Mouse (Mus musculus): ENCODE data around the gene Zfp626. TPM values are rescaled to one million over a fixed set of nuclear protein-coding genes. Genes with fewer than 3 reads are reported as not detected.
"Not testable (repeated sequence)": the region's sequence is repeated elsewhere in the genome, so short reads cannot be mapped to it uniquely, and the experiment has no call there.

Zfp626 gene
- polyA plus RNA-seq (2012; rRNA removed): 2.9 and 3.7 TPM in 2 replicates

GRCm38 (mm10) chr7:27806896-27807295 is at the start of gene Zfp626:
Gene Zfp626, plus strand, starts transcription at chr7:27807196.
- not testable (repeated sequence) for DNase-seq (ENCODE audit: low read depth)

- TF ChIP-seq POLR2A (IDR thresholded peaks at IDR 0.05; ENCODE audit: borderline replicate concordance, extremely low read depth, insufficient read depth, insufficient read length, poor library complexity, severe bottlenecking): no peak
- TF ChIP-seq CTCF (IDR thresholded peaks at IDR 0.05; ENCODE audit: borderline replicate concordance, extremely low read depth, insufficient read depth, insufficient read length): no peak
- DNase-seq (ENCODE audit: low read depth): peak; percentile 14
Measured at GRCm38 (mm10) chr7:27765176-27765886, 41.7 kb upstream of the Zfp626 start.

- TF ChIP-seq CTCF (IDR thresholded peaks at IDR 0.05; ENCODE audit: borderline replicate concordance, extremely low read depth, insufficient read depth, insufficient read length): no peak
- TF ChIP-seq POLR2A (IDR thresholded peaks at IDR 0.05; ENCODE audit: borderline replicate concordance, extremely low read depth, insufficient read depth, insufficient read length, poor library complexity, severe bottlenecking): no peak
- DNase-seq (ENCODE audit: low read depth): no peak
Measured at GRCm38 (mm10) chr7:27789306-27789705, 17.7 kb upstream of the Zfp626 start.

GRCm38 (mm10) chr7:27793865-27794264 is 13.1 kb upstream of the Zfp626 start:
- not testable (repeated sequence) for DNase-seq (ENCODE audit: low read depth)

GRCm38 (mm10) chr7:27794566-27794965 is 12.4 kb upstream of the Zfp626 start:
- TF ChIP-seq CTCF (IDR thresholded peaks at IDR 0.05; ENCODE audit: borderline replicate concordance, extremely low read depth, insufficient read depth, insufficient read length) (no peak), POLR2A (IDR thresholded peaks at IDR 0.05; ENCODE audit: borderline replicate concordance, extremely low read depth, insufficient read depth, insufficient read length, poor library complexity, severe bottlenecking) (no peak)
- DNase-seq (ENCODE audit: low read depth): peak; percentile 55

- DNase-seq (ENCODE audit: low read depth): peak; percentile 83
- TF ChIP-seq CTCF (IDR thresholded peaks at IDR 0.05; ENCODE audit: borderline replicate concordance, extremely low read depth, insufficient read depth, insufficient read length) (peak; percentile 20; the same call in 1 of the 2 replicates), POLR2A (IDR thresholded peaks at IDR 0.05; ENCODE audit: borderline replicate concordance, extremely low read depth, insufficient read depth, insufficient read length, poor library complexity, severe bottlenecking) (no peak)
Measured at GRCm38 (mm10) chr7:27797906-27798811, 8.8 kb upstream of the Zfp626 start.

- TF ChIP-seq POLR2A (IDR thresholded peaks at IDR 0.05; ENCODE audit: borderline replicate concordance, extremely low read depth, insufficient read depth, insufficient read length, poor library complexity, severe bottlenecking): no peak
- TF ChIP-seq CTCF (IDR thresholded peaks at IDR 0.05; ENCODE audit: borderline replicate concordance, extremely low read depth, insufficient read depth, insufficient read length): no peak; the same call in 1 of the 2 replicates
- peak; percentile 57 for DNase-seq (ENCODE audit: low read depth)
Measured at GRCm38 (mm10) chr7:27801137-27801536, 5.9 kb upstream of the Zfp626 start.

- no peak for TF ChIP-seq CTCF (IDR thresholded peaks at IDR 0.05; ENCODE audit: borderline replicate concordance, extremely low read depth, insufficient read depth, insufficient read length)
- no peak for TF ChIP-seq POLR2A (IDR thresholded peaks at IDR 0.05; ENCODE audit: borderline replicate concordance, extremely low read depth, insufficient read depth, insufficient read length, poor library complexity, severe bottlenecking)
- DNase-seq (ENCODE audit: low read depth): no peak
Measured at GRCm38 (mm10) chr7:27802986-27803385, 4.0 kb upstream of the Zfp626 start.

GRCm38 (mm10) chr7:27804297-27805030 is 2.5 kb upstream of the Zfp626 start:
- DNase-seq (ENCODE audit: low read depth): peak; percentile 92
- TF ChIP-seq CTCF (IDR thresholded peaks at IDR 0.05; ENCODE audit: borderline replicate concordance, extremely low read depth, insufficient read depth, insufficient read length) (no peak), POLR2A (IDR thresholded peaks at IDR 0.05; ENCODE audit: borderline replicate concordance, extremely low read depth, insufficient read depth, insufficient read length, poor library complexity, severe bottlenecking) (peak; percentile 34; the same call in 1 of the 2 replicates)

- DNase-seq (ENCODE audit: low read depth): not testable (repeated sequence)
Measured at GRCm38 (mm10) chr7:27807305-27807704, 309 bp downstream of the Zfp626 start.

- TF ChIP-seq POLR2A (IDR thresholded peaks at IDR 0.05; ENCODE audit: borderline replicate concordance, extremely low read depth, insufficient read depth, insufficient read length, poor library complexity, severe bottlenecking) (no peak), CTCF (IDR thresholded peaks at IDR 0.05; ENCODE audit: borderline replicate concordance, extremely low read depth, insufficient read depth, insufficient read length) (no peak)
- no peak for DNase-seq (ENCODE audit: low read depth)
Measured at GRCm38 (mm10) chr7:27818526-27819110, 11.6 kb downstream of the Zfp626 start.
